Mouse (Mus musculus): ENCODE data around the gene Cipc.

The Cipc gene

GRCm38 (mm10) chr12:86961589-86962344, 14.9 kb downstream of the Cipc start:
- DNase-seq, result no peak

GRCm38 (mm10) chr12:86964278-86965057, 17.6 kb downstream of the Cipc start:
- no peak for DNase-seq

- no peak for DNase-seq
These were observed 18.5 kb downstream of the Cipc start for GRCm38 (mm10) chr12:86965237-86965799.

- DNase-seq, result no peak
These were observed 21.8 kb downstream of the Cipc start for GRCm38 (mm10) chr12:86968468-86969219.

- no peak for DNase-seq
These were observed 22.4 kb downstream of the Cipc start for GRCm38 (mm10) chr12:86969220-86969601.

- DNase-seq, result no peak
These were observed 24.2 kb downstream of the Cipc start for GRCm38 (mm10) chr12:86971089-86971488.

- peak; percentile 84 for DNase-seq
These were observed 26.4 kb downstream of the Cipc start for GRCm38 (mm10) chr12:86973216-86973615.

GRCm38 (mm10) chr12:86973706-86974105, 26.9 kb downstream of the Cipc start:
- no peak for DNase-seq

- peak; percentile 52 for DNase-seq
These were observed 27.8 kb downstream of the Cipc start for GRCm38 (mm10) chr12:86974387-86975288.

GRCm38 (mm10) chr12:86975761-86976160, 28.9 kb downstream of the Cipc start:
- no peak for DNase-seq

GRCm38 (mm10) chr12:86976511-86977168, 29.8 kb downstream of the Cipc start:
- no peak for DNase-seq

- DNase-seq, result no peak
These were observed 31.0 kb downstream of the Cipc start for GRCm38 (mm10) chr12:86977833-86978232.

GRCm38 (mm10) chr12:86981180-86981579, 34.3 kb downstream of the Cipc start:
- DNase-seq, result no peak

GRCm38 (mm10) chr12:86983470-86984193, 36.8 kb downstream of the Cipc start:
- DNase-seq, result peak; percentile 49

GRCm38 (mm10) chr12:86984194-86984555, 37.3 kb downstream of the Cipc start:
- DNase-seq, result peak; percentile 36

GRCm38 (mm10) chr12:86986562-86986961, 39.7 kb downstream of the Cipc start:
- DNase-seq, result no peak

GRCm38 (mm10) chr12:86988227-86988626, 41.4 kb downstream of the Cipc start:
- no peak for DNase-seq

GRCm38 (mm10) chr12:86989378-86989777, 42.5 kb downstream of the Cipc start:
- no peak for DNase-seq

GRCm38 (mm10) chr12:86989890-86990754, 43.3 kb downstream of the Cipc start, which contains the start of gene Zdhhc22:
Gene Zdhhc22 (minus strand): TSS chr12:86990430.
- DNase-seq, result no peak

- no peak for DNase-seq
These were observed 43.9 kb downstream of the Cipc start for GRCm38 (mm10) chr12:86990755-86991110.
